Mouse (Mus musculus) cerebellum, adult 2 months (tissue): ENCODE measurements at regions not wholly inside any gene's neighbourhood (a gene's known extent, or its start where the extent isn't known, plus 50 kb on each side); places are given as distances from the start of the nearest gene placed in this dataset.

Experiments
- DNase-seq, 2 experiments: peaks; one replicate each; pipeline ENCODE4 v3.0.0; 2021
- H3K27ac ChIP-seq: fragments of 200-500 bp; 2 replicates; pipeline ENCODE4 v1.5.1; 2012; ENCODE audit warnings: low read length, control low read depth, inconsistent platforms; ENCODE audit not compliant: insufficient read depth
- H3K27me3 ChIP-seq: fragments of 200-500 bp; 2 replicates; pipeline ENCODE4 v1.6.1; 2012; ENCODE audit warnings: inconsistent platforms, mild to moderate bottlenecking, low read length, moderate library complexity; ENCODE audit not compliant: control insufficient read depth, insufficient read depth
- H3K4me1 ChIP-seq: fragments of 200-500 bp; 2 replicates; pipeline ENCODE4 v1.6.1; 2011; ENCODE audit warnings: low read length; ENCODE audit not compliant: control insufficient read depth, insufficient read depth
- H3K4me3 ChIP-seq: fragments of 200-500 bp; replicated peaks from 2 replicates; pipeline ENCODE3; 2011; ENCODE audit warnings: mild to moderate bottlenecking, low read depth, low read length, control low read depth; ENCODE audit not compliant: insufficient read depth
- CTCF ChIP-seq: fragments of 200-500 bp; IDR thresholded peaks from 2 replicates; pipeline ENCODE4 v1.5.1; 2011; ENCODE audit warnings: low read depth, mild to moderate bottlenecking, control low read depth, low read length, moderate library complexity, borderline replicate concordance; ENCODE audit not compliant: insufficient read depth
- POLR2A ChIP-seq: fragments of 200-500 bp; IDR thresholded peaks from 2 replicates; pipeline ENCODE4 v1.6.1; 2011; ENCODE audit warnings: low read length, control low read depth, borderline replicate concordance; ENCODE audit not compliant: insufficient read depth
- WGBS: fragments of 180-500 bp; shearing (Covaris S2); methylation state at CpG from one replicate; pipeline ENCODE4 v1.1.7; 2018; 5-methylcytosine and 5-hydroxymethylcytosine counted together

- no peak overlapping the region for H3K27ac ChIP-seq
- no peaks in the 10 kb centered on the region for H3K4me1 ChIP-seq
- TF ChIP-seq CTCF (no peak), POLR2A (no peak)
- H3K4me3 ChIP-seq, result no peak overlapping the region
- WGBS, result 79% methylated on average over 7 of the region's 7 CpGs
- no peaks in the 10 kb centered on the region; the same call in 1 of the 2 replicates for H3K27me3 ChIP-seq
- DNase-seq, result no peak
Measured at GRCm38 (mm10) chr14:29847661-29848060, 120.4 kb upstream of the Selenok start.

DNA sequence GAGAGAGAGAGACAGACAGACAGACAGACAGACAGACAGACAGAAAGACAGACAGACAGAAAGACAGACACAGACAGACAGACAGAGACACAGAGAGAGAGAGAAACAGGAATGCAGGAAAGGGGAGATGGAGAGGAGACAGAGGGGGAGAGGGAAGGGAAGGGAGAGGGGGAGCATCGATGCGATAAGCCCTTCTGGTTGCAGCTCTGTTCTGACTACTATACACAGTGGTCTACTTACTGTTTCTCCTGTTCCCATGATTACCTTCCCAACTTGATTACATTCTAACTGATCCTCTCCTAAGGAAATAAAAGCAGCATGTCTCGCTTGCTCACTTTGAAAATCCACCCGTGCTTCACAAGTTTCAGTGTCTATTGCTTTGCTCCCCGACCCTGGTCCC is 116.8 kb upstream of the Selenok start:
- H3K4me3 ChIP-seq, result no peak overlapping the region
- 79% methylated on average over 5 of the region's 5 CpGs for WGBS
- TF ChIP-seq CTCF (no peak), POLR2A (no peak)

GRCm38 (mm10) chr14:29851956-29852725 is 116.0 kb upstream of the Selenok start:
- TF ChIP-seq POLR2A (no peak), CTCF (no peak)
- H3K4me1 ChIP-seq, result no peaks in the 10 kb centered on the region
- H3K27ac ChIP-seq, result no peak overlapping the region
- no peak overlapping the region for H3K4me3 ChIP-seq
- DNase-seq, result no peak
- 49% methylated on average over 11 of the region's 11 CpGs for WGBS
- no peaks in the 10 kb centered on the region for H3K27me3 ChIP-seq

More for the DNA sequence above, 116.8 kb upstream of the Selenok start:
- DNase-seq, result no peak
- Histone ChIP-seq H3K27me3 (no peaks in the 10 kb centered on the region), H3K27ac (no peak overlapping the region), H3K4me1 (no peaks in the 10 kb centered on the region)

GRCm38 (mm10) chr14:29862032-29862431 is 106.1 kb upstream of the Selenok start:
- WGBS, result 93% methylated on average over 1 of the region's 1 CpGs
- H3K27ac ChIP-seq, result no peak overlapping the region
- no peak for TF ChIP-seq POLR2A
- no peak for TF ChIP-seq CTCF
- no peaks in the 10 kb centered on the region for H3K27me3 ChIP-seq
- DNase-seq, result no peak
- H3K4me3 ChIP-seq, result no peak overlapping the region
- no peaks in the 10 kb centered on the region for H3K4me1 ChIP-seq

- H3K4me3 ChIP-seq, result no peak overlapping the region
- H3K27ac ChIP-seq, result no peak overlapping the region
- no peaks in the 10 kb centered on the region for H3K4me1 ChIP-seq
- DNase-seq, result no peak
- TF ChIP-seq CTCF, result no peak
- TF ChIP-seq POLR2A, result no peak
- 91% methylated on average over 7 of the region's 7 CpGs for WGBS
- H3K27me3 ChIP-seq, result no peaks in the 10 kb centered on the region
Measured at GRCm38 (mm10) chr14:29866455-29867275, 101.4 kb upstream of the Selenok start.

DNA sequence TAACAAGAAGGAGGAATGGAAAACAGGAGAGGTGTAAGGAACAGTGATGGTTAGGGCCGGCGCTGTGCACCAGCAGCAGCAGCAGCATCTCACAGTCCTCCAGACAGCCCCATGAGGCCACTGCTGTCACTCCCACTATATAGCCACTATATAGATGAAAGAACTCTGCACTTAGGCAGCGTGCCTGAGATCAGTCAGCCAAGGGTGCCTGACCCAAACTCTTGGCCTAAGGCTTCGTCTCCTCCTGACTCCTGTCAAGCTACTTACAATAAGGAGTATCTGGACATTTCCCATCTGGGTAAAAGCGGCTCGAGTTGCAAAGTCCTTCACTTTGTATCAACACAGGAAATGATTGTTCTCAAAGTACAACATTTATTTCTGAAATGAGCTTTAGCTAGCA is 100.8 kb upstream of the Selenok start:
- no peak for DNase-seq
- 77% methylated on average over 6 of the region's 6 CpGs for WGBS
- TF ChIP-seq CTCF (no peak), POLR2A (no peak)
- no peaks in the 10 kb centered on the region for H3K4me1 ChIP-seq
- no peak overlapping the region for H3K27ac ChIP-seq
- no peak overlapping the region for H3K4me3 ChIP-seq
- no peaks in the 10 kb centered on the region for H3K27me3 ChIP-seq

DNA sequence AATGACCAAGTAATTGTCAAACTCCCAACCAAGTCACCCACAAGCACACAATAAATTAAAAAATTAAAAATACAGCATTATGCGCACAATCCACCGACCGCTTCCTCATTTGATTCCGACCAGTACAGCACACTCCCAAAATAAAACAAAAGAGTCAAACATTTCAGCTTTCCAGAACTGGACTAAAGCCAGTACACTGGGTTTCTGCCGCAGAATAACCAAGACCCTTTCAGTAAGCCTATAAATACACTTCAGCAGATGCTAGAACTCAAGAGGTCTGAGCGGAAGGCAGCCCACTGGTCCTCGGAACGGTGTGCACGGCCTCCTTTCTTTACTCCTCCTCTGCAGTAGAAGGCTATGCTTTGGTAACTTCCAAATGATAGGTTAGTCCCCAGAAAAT is 98.2 kb upstream of the Selenok start:
- TF ChIP-seq POLR2A (no peak), CTCF (no peak)
- WGBS, result 78% methylated on average over 9 of the region's 9 CpGs
- DNase-seq, result no peak
- no peak overlapping the region for H3K4me3 ChIP-seq
- no peaks in the 10 kb centered on the region for H3K27me3 ChIP-seq
- no peak overlapping the region for H3K27ac ChIP-seq
- H3K4me1 ChIP-seq, result no peaks in the 10 kb centered on the region
